ENCODE assay signal across 13 mouse cellular contexts in genomic region chr14:50876236-50876950, GRCm38 (mm10). TPM values are rescaled to one million over a fixed set of nuclear protein-coding genes. Genes with fewer than 3 reads are reported as not detected.
"Had no signal": no experiment of that assay in that cellular context is flagged by ENCODE, and none has a peak within 500 bp of the region (broad histone marks: within the 10 kb centered on the region; RNA-seq: fewer than 3 reads in every experiment).

No protein-coding gene starts in this region.

- H3K4me2 ChIP-seq: limb, embryonic 13.5 days; midbrain, embryonic 12.5 days had no signal

- H3K9ac ChIP-seq: limb, embryonic 13.5 days; liver, embryonic 14.5 days; midbrain, embryonic 12.5 days had no signal

- H3K9me3 ChIP-seq: limb, embryonic 13.5 days; midbrain, embryonic 12.5 days had no signal

- H3K4me3 ChIP-seq: limb, embryonic 13.5 days; midbrain, embryonic 12.5 days had no signal

- H3K27ac ChIP-seq: kidney, postnatal 0 days; limb, embryonic 13.5 days; liver, embryonic 14.5 days; midbrain, embryonic 12.5 days; stomach, postnatal 0 days had no signal

- H3K36me3 ChIP-seq: limb, embryonic 13.5 days; midbrain, embryonic 12.5 days had no signal

- DNase-seq: kidney, adult 11 months; kidney, adult 9 months; kidney, postnatal 36 days; layer of hippocampus, adult 9-11 months; layer of hippocampus, postnatal 36 days; right cerebral cortex, postnatal 14 days; thymus, postnatal 4 days had no signal

- H3K4me1 ChIP-seq: limb, embryonic 13.5 days; midbrain, embryonic 12.5 days had no signal

- H3K27me3 ChIP-seq: limb, embryonic 13.5 days; midbrain, embryonic 12.5 days had no signal

RNA-seq across cellular contexts. Expression of gene Klhl33, which starts 20.9 kb away (rescaled TPM):
- polyA plus RNA-seq: liver, adult 2 months had no signal
